Mouse (Mus musculus): ENCODE results near the gene Ddo. TPM values are rescaled to one million over a fixed set of nuclear protein-coding genes. Genes with fewer than 3 reads are reported as not detected.

The Ddo gene
- polyA plus RNA-seq (2015; fragmentation: Nextera tagmentation; extraction: Ambion mirVana): 0.82 and 0.98 TPM in 2 replicates

DNA sequence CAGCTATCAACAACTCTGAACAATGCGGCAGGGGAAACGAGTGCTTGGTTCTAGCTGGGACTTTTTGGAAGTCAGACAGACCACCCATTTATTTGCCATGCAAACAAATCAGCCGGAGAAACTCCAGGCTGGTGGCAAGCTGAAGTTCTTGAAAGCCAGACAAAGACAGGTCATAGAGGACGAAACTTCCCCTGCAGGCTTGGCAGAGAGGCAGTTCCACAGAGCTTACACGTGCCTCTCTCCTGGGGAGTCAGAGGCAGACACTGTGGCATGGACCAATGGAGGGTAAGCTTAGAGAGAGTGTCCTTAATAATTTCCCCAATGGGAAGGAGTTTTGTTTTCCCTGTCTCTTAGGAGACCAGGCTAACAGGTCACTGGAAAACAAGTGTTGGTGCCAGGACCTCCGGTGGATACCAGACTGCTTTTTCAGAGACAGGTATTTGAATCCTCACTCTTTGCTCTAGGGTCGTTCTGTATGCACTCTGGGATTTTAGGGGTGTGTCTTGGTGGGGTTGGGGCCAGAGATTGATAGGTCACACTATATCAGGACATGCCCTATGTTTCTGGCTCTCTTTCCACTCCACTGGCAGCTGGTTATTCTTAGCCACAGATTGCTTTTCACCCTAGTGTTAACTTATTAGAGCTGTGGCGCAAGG is at the start of gene Ddo:
TSS of gene Ddo (plus strand) at position 356 of the 656 bp plus-strand sequence.
- no peak within 1 kb of the TSS for H3K4me2 ChIP-seq
- no peak for ATAC-seq (replicated peaks)
- no peaks in the 10 kb centered on the region for H3K4me1 ChIP-seq
- no peak within 1 kb of the TSS for H3K9ac ChIP-seq
- no peak within 1 kb of the TSS for H3K27ac ChIP-seq
- 76% methylated on average over 8 of the region's 8 CpGs for WGBS
- H3K9me3 ChIP-seq: no peaks in the 10 kb centered on the region
- no peaks in the 10 kb centered on the region for H3K36me3 ChIP-seq (replicated peaks)
- no peaks in the 10 kb centered on the region for H3K27me3 ChIP-seq (replicated peaks)
- no peak within 1 kb of the TSS for H3K4me3 ChIP-seq

DNA sequence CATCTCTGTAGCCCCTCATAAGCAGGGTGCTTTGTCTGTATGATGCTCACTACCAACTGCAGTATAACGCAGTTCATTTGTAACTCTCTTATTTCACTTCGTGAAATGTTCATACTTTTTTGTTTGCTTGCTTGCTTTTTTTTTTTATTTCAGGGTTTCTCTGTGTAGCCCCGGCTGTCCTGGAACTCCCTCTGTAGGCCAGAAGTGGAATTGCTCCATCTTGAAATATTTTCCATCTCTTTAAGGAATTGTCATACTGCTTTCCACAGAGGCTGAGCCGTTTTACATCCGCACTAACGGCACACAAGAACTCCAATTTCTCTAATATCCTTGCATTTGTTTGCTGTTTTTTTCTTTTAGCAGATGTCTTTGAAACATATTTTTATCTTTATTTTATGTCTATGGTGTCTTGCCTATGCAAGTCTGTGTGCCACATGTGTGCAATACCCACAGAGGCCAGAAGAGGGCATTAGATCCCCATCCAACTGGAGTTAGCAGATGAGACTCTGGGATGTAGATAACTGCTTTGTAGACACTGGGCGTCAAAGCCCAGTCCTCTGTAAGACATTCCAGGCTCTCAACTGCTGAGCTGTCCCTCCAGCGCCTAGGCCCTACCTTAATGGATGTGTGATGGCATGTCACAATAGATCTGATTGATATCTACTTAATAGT is 46.1 kb upstream of the Ddo start:
- H3K4me1 ChIP-seq: no peaks in the 10 kb centered on the region
- H3K4me3 ChIP-seq: no peak overlapping the region
- 82% methylated on average over 8 of the region's 8 CpGs for WGBS
- H3K36me3 ChIP-seq (replicated peaks): no peaks in the 10 kb centered on the region
- H3K9me3 ChIP-seq: no peaks in the 10 kb centered on the region
- no peak overlapping the region for H3K4me2 ChIP-seq
- ATAC-seq (replicated peaks): no peak
- no peak overlapping the region for H3K27ac ChIP-seq
- no peaks in the 10 kb centered on the region for H3K27me3 ChIP-seq (replicated peaks)
- no peak overlapping the region for H3K9ac ChIP-seq

DNA sequence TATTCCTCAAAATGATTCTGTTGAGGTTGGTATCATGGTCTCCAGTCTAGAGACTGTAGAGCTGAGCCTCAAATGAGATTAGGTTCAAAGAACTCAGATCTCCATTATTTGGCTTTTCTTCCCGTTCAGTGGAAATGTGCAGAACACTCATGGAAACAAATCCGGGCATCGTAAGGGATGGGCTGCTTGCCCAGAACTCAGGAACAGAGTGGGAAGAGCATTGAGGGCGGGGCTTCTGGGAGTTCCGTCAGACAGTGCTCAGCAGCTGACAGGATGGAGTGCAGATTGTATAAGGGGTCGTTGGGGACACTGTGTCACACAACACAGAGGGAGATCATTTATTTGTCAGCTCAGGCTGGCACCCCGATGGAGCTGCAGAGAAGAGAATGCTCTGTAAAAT is 37.6 kb upstream of the Ddo start:
- 66% methylated on average over 7 of the region's 7 CpGs for WGBS
- H3K4me3 ChIP-seq: no peak overlapping the region
- no peaks in the 10 kb centered on the region for H3K36me3 ChIP-seq (replicated peaks)
- H3K9ac ChIP-seq: no peak overlapping the region
- no peaks in the 10 kb centered on the region for H3K4me1 ChIP-seq
- no peak for ATAC-seq (replicated peaks)
- H3K27ac ChIP-seq: no peak overlapping the region
- H3K4me2 ChIP-seq: no peak overlapping the region
- no peaks in the 10 kb centered on the region for H3K9me3 ChIP-seq
- no peaks in the 10 kb centered on the region for H3K27me3 ChIP-seq (replicated peaks)

DNA sequence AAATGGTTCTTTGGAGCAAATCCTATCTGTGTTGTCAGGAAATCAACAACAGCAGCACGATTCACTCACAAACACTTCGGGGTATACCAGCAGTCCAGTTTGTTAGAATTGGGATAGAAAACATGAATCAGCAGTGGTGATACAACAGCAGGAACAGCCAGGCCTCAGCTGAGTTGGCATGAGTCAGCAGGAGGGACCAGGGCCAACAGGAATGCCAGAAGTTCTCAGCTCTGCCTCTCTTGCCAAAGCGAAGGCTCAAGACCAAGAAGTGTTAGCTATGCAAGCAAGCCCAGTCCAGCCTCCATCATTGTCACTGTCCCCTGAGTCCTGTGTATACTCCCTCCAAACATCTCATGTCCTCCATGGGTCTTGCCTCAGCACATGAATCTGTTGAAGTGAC is 32.6 kb upstream of the Ddo start:
- Histone ChIP-seq H3K27ac (no peak overlapping the region), H3K36me3 (replicated peaks) (no peaks in the 10 kb centered on the region), H3K9me3 (no peaks in the 10 kb centered on the region), H3K4me1 (no peaks in the 10 kb centered on the region), H3K4me3 (no peak overlapping the region), H3K9ac (no peak overlapping the region), H3K27me3 (replicated peaks) (no peaks in the 10 kb centered on the region), H3K4me2 (no peak overlapping the region)
- WGBS: 94% methylated on average over 3 of the region's 3 CpGs
- no peak for ATAC-seq (replicated peaks)

DNA sequence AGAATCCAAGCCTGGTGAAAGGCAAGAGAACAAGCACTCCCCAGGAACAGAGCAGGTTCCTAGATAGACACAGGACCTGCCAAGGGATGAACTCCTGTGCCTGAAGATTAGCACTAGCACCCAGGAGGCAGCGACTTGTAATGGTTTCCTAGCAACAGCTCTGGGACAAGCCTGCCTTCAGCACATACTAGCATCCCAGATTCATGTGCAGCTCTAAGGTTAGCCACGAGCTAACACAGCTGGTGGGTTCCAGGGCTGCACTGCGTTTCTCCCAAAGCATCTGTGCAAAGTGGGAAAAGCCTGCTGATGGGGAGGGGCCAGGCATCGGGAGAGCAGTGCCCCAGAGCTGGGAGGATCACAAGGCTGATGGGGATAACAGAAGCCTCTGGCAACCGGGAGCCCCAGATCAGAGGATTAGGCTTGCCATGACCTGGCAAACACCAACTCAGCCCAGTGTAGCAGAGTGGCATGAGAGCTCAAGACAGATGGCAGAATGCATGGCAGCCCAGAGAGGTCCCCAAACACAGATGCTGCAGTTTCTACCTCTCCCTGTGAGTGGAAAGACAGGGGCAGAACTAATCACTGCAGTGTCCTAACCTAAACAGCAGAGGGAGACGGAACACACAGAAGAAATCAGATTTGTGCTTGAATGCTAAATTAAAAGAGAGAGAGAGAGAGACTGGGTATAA is 25.0 kb upstream of the Ddo start:
- no peak overlapping the region for H3K4me2 ChIP-seq
- no peak overlapping the region for H3K4me3 ChIP-seq
- H3K27ac ChIP-seq: no peak overlapping the region
- H3K9me3 ChIP-seq: peaks cover 5% of the 10 kb centered on the region; the same call in 1 of the 2 replicates
- no peaks in the 10 kb centered on the region for H3K27me3 ChIP-seq (replicated peaks)
- H3K36me3 ChIP-seq (replicated peaks): no peaks in the 10 kb centered on the region
- no peaks in the 10 kb centered on the region for H3K4me1 ChIP-seq
- 0 out of 2 replicates have a peak, but pooled peaks have one; percentile 48 for ATAC-seq (replicated peaks)
- H3K9ac ChIP-seq: no peak overlapping the region
- WGBS: 43% methylated on average over 6 of the region's 6 CpGs

DNA sequence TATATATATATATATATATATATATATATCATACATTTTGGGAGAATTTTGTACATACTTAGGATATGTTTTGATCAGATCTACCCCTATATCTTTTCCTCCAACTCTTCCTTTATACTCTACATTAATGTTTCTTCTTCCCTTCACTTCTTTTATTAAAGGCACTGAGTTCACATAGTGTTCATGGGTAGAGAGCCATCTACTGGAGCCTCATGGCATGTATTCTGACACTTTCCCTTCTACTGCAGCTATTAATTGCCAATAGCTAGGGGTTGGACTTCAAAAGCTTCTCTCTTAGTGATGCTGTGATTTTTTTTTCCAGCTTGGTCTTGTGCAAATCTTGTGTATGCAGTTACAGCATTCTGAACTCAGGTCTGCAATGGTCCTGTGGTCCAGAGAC is 11.8 kb upstream of the Ddo start:
- Histone ChIP-seq H3K27me3 (replicated peaks) (no peaks in the 10 kb centered on the region), H3K4me1 (no peaks in the 10 kb centered on the region), H3K9me3 (no peaks in the 10 kb centered on the region), H3K4me3 (no peak overlapping the region), H3K27ac (no peak overlapping the region), H3K4me2 (no peak overlapping the region), H3K9ac (no peak overlapping the region), H3K36me3 (replicated peaks) (no peaks in the 10 kb centered on the region)
- no peak for ATAC-seq (replicated peaks)

DNA sequence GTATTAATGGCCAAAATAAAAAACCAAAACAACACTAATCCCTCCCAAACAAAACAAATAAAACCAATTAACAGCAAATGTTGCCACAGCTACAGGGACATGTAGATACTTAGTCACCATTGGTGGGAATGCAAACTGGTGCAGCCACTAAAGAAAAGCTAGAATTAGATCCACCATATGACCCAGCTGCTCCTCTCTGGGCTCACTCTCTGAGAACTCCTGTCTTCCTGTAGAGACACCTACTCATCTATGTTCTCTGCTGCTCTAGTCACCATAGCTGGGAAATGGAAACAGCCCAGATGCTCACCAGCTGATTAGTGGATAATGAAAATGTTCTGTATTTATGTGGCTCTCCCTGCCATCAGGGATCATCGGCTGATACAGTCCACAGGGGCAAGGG is 10.1 kb upstream of the Ddo start:
- H3K4me2 ChIP-seq: no peak overlapping the region
- no peak overlapping the region for H3K4me3 ChIP-seq
- no peak overlapping the region for H3K9ac ChIP-seq
- H3K27me3 ChIP-seq (replicated peaks): no peaks in the 10 kb centered on the region
- no peaks in the 10 kb centered on the region for H3K4me1 ChIP-seq
- no peak overlapping the region for H3K27ac ChIP-seq
- H3K36me3 ChIP-seq (replicated peaks): no peaks in the 10 kb centered on the region
- WGBS: 83% methylated on average over 1 of the region's 1 CpGs
- H3K9me3 ChIP-seq: no peaks in the 10 kb centered on the region
- ATAC-seq (replicated peaks): no peak

DNA sequence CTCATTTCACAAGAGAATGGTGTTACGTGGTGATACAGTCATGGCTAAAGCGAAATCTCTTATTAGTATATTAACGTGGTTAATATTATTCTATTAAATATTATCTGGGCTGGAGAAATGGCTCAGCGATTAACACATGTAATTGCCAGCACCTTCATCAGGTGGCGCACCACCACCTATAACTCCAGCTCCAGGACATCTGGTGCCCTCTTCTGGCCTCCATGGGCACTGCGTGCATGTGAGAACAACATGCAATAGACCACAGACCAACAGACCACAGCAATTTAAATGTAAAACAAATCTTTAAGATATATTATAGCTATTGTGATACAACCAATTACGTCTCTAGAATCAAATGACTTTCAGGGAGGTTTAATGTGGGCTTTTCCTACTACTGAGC is 671 bp upstream of the Ddo start:
- H3K27me3 ChIP-seq (replicated peaks): no peaks in the 10 kb centered on the region
- H3K9ac ChIP-seq: no peak overlapping the region
- ATAC-seq (replicated peaks): no peak

DNA sequence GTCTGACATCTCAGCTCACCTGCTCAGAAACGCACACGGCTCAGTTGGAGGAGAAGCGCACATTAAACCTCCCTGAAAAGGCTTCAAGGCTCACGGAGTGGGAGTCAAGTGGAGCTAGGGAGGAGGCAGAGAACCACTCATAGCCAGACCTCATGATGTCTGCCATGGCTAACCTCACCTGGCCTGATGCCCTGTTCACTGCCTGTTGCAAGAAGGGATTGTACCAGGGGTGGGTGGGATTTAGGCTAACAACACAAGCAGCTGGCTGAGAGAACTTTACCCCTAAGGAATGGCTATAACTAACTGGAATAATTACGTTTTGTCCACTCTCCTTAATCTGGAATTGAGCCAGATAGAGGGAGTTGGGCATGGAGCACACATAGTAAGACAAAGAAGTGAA is 646 bp downstream of the Ddo start:
- ATAC-seq (replicated peaks): no peak
- no peaks in the 10 kb centered on the region for H3K9me3 ChIP-seq
- no peak overlapping the region for H3K27ac ChIP-seq
- H3K9ac ChIP-seq: no peak overlapping the region
- H3K4me1 ChIP-seq: no peaks in the 10 kb centered on the region
- no peak overlapping the region for H3K4me3 ChIP-seq
- H3K4me2 ChIP-seq: no peak overlapping the region
- WGBS: 73% methylated on average over 5 of the region's 5 CpGs
- no peaks in the 10 kb centered on the region for H3K36me3 ChIP-seq (replicated peaks)
- no peaks in the 10 kb centered on the region for H3K27me3 ChIP-seq (replicated peaks)

More for the DNA sequence above, 671 bp upstream of the Ddo start:
- WGBS: 70% methylated on average over 7 of the region's 7 CpGs
- Histone ChIP-seq H3K4me1 (no peaks in the 10 kb centered on the region), H3K36me3 (replicated peaks) (no peaks in the 10 kb centered on the region), H3K27ac (no peak overlapping the region), H3K4me3 (no peak overlapping the region), H3K4me2 (no peak overlapping the region), H3K9me3 (no peaks in the 10 kb centered on the region)

DNA sequence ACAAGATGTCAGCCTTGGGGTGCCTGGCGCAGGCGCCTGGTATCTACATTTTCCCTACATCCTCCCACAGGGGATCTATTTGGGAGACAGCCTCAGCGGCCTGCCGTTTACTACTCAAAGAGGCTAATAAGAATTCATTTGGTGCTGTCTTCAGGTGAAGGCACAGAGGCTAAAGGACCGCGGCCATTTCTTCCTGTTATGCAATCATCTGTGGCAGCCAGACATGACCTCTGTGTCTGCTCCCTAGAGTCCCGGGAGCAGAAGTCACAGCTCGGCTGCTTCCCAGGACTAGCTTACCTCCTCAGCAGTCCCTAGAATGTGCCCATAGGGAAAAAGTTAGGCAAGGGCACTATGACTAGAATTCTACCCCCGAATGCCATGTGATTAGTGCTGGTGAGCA is 1.1 kb downstream of the Ddo start:
- H3K27me3 ChIP-seq (replicated peaks): no peaks in the 10 kb centered on the region
- 84% methylated on average over 9 of the region's 9 CpGs for WGBS
- no peak overlapping the region for H3K4me2 ChIP-seq
- H3K4me3 ChIP-seq: no peak overlapping the region
- H3K36me3 ChIP-seq (replicated peaks): no peaks in the 10 kb centered on the region
- H3K9me3 ChIP-seq: no peaks in the 10 kb centered on the region
- no peak overlapping the region for H3K27ac ChIP-seq
- H3K9ac ChIP-seq: no peak overlapping the region
- ATAC-seq (replicated peaks): no peak
- H3K4me1 ChIP-seq: no peaks in the 10 kb centered on the region

DNA sequence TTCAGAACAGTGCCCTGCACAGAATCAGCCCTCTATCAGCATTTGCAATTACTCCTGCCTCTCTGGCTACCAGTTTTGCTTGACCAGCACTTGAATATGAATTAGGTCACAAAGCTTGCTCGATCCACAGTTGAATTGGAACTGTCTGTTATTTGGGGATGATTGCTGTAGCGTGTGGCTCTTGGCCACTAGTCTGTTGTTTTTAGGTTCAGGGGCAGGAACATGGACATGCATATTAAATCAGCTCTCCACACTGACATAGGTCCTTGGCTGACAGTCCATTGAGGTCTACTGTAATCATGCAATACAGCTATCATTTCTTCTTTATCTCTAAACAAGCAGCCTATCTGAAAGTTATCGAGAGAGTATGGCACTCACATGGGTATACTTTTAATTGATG is 2.3 kb downstream of the Ddo start:
- 65% methylated on average over 3 of the region's 3 CpGs for WGBS
- ATAC-seq (replicated peaks): no peak
- H3K4me2 ChIP-seq: no peak overlapping the region
- no peaks in the 10 kb centered on the region for H3K36me3 ChIP-seq (replicated peaks)
- H3K27ac ChIP-seq: no peak overlapping the region
- H3K4me3 ChIP-seq: no peak overlapping the region
- no peaks in the 10 kb centered on the region for H3K9me3 ChIP-seq
- no peaks in the 10 kb centered on the region for H3K27me3 ChIP-seq (replicated peaks)
- H3K9ac ChIP-seq: no peak overlapping the region
- no peaks in the 10 kb centered on the region for H3K4me1 ChIP-seq

DNA sequence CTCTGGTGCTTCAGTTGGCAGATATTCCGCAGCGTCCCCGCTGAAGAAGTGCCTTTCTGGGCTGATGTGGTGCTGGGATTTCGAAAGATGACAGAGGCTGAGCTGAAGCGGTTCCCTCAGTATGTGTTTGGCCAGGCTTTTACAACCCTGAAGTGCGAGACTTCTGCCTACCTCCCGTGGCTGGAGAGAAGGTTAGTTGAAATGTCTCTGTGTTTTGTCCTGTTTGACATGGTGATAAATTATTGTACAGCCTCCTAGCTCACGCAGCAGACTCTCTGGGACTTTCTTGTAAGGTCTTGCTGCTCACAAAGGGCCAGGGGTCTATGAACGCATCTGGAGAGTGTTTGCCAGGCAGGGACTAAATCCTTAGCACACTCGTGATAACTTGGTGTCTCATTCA is 7.5 kb downstream of the Ddo start:
- no peaks in the 10 kb centered on the region for H3K9me3 ChIP-seq
- H3K4me1 ChIP-seq: 0 out of 2 replicates have a peak, but pooled peaks cover 11% of the 10 kb centered on the region
- no peak overlapping the region for H3K4me3 ChIP-seq
- no peak for ATAC-seq (replicated peaks)
- H3K27me3 ChIP-seq (replicated peaks): no peaks in the 10 kb centered on the region; the same call in 1 of the 2 replicates
- no peak overlapping the region for H3K27ac ChIP-seq
- H3K36me3 ChIP-seq (replicated peaks): no peaks in the 10 kb centered on the region
- H3K9ac ChIP-seq: no peak overlapping the region
- WGBS: 76% methylated on average over 10 of the region's 10 CpGs
- no peak overlapping the region for H3K4me2 ChIP-seq
